Mouse (Mus musculus) hematopoietic multipotent progenitor cell, adult 10-12 weeks (in vitro differentiated cells): Measurements from ENCODE around the gene Chad. TPM values are rescaled to one million over a fixed set of nuclear protein-coding genes. Genes with fewer than 3 reads are reported as not detected.

Source experiments
- polyA plus RNA-seq: library from polyadenylated mRNA; stranded (reverse); fragments of >175 nt; gene quantifications from 2 replicates; pipeline ENCODE4 v1.2.3, GENCODE M21; 2012; ENCODE audit warnings: low replicate concordance

Gene Chad
- 0.31 and 0.75 TPM in 2 replicates for polyA plus RNA-seq

GRCm38 (mm10) chr11:94564437-94565150, at the start of gene Chad:
Gene Chad (plus strand): TSS chr11:94565047.

GRCm38 (mm10) chr11:94521219-94521843, 43.5 kb upstream of the Chad start, which contains the start of gene Mycbpap:
Gene Mycbpap (minus strand): TSS chr11:94521742.

GRCm38 (mm10) chr11:94548888-94549690, 15.8 kb upstream of the Chad start, which contains the start of gene Rsad1:
Gene Rsad1 (minus strand): TSS chr11:94549255.

GRCm38 (mm10) chr11:94601321-94602281, 36.8 kb downstream of the Chad start, which contains the start of gene Acsf2:
Gene Acsf2 (minus strand): TSS chr11:94601871.

Other genes with a start within 250 kb of the Chad start
- 13.0 and 52.8 TPM in 2 replicates for gene Luc7l3, start 243.1 kb upstream of the Chad start, polyA plus RNA-seq
- gene Ankrd40, start 237.0 kb upstream of the Chad start, polyA plus RNA-seq = 54.1 and 80.2 TPM in 2 replicates
- 8.5 and 28.8 TPM in 2 replicates for gene Abcc3, start 172.1 kb upstream of the Chad start, polyA plus RNA-seq
- 1.0 and 26.3 TPM in 2 replicates for gene Cacna1g, start 90.8 kb upstream of the Chad start, polyA plus RNA-seq
- gene Spata20, start 78.9 kb upstream of the Chad start, polyA plus RNA-seq = not detected in 2 replicates
- gene Epn3, start 65.1 kb upstream of the Chad start, polyA plus RNA-seq = not detected in 2 replicates
- 0.10 and 0.17 TPM in 2 replicates for gene Mycbpap, start 43.3 kb upstream of the Chad start, polyA plus RNA-seq
- gene Rsad1, start 15.8 kb upstream of the Chad start, polyA plus RNA-seq = 1.5 and 1.6 TPM in 2 replicates
- 137 and 196 TPM in 2 replicates for gene Acsf2, start 36.8 kb downstream of the Chad start, polyA plus RNA-seq
- gene Lrrc59, start 64.7 kb downstream of the Chad start, polyA plus RNA-seq = 38.7 and 80.5 TPM in 2 replicates
- 11.0 and 35.8 TPM in 2 replicates for gene Mrpl27, start 88.7 kb downstream of the Chad start, polyA plus RNA-seq
- gene Eme1, start 88.9 kb downstream of the Chad start, polyA plus RNA-seq = 1.1 and 4.2 TPM in 2 replicates
- gene Xylt2, start 112.5 kb downstream of the Chad start, polyA plus RNA-seq = 27.7 and 40.0 TPM in 2 replicates
- gene Gm11541, start 139.5 kb downstream of the Chad start, polyA plus RNA-seq = not detected in 2 replicates
- not detected in 2 replicates for gene Cdc34b, start 176.7 kb downstream of the Chad start, polyA plus RNA-seq
- not detected in 2 replicates for gene Tmem92, start 217.7 kb downstream of the Chad start, polyA plus RNA-seq